Mouse (Mus musculus) left cerebral cortex, adult 9 months (tissue): ENCODE measurements around the gene Mrpl48.

Experiments used
- DNase-seq, 2 experiments: peaks; one replicate each; pipeline ENCODE4 v3.0.0; 2022; ENCODE audit warnings: low spot score in 2 of 2

Mrpl48 gene

DNA sequence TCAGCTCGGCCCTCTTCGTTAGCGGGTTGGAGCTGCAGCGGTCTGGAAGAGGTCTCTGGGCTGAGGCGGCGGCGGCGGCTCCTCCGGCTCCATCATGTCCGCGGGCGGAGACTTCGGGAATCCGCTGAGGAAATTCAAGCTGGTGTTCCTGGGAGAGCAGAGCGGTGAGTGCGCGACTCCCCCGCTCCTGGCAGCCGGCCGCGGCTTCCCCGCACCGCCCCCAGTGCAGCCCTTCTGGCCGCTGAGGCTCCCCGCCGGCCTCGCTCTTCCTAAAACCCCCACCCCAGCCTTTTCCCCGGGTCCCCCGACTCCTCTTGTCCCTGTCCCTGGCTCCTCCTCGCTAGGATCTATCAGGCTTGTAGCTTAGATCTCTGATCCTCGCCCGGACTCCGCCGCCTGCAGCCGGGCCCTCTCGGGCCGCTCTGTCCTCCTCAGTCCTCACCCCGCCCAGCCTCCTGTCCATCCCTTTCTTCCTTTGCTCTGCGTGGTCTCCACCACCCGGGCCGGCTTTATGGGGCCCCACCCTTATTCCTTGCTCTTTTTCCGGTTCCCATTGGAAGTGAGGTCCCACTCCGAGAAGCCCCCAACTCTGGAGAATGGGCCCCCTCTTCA lies at the start of gene Mrpl48:
Mrpl48 (minus strand) TSS at position 172 of the 612 bp plus-strand sequence.
- peak in 1 of 2 experiments; percentile 56 for DNase-seq

DNA sequence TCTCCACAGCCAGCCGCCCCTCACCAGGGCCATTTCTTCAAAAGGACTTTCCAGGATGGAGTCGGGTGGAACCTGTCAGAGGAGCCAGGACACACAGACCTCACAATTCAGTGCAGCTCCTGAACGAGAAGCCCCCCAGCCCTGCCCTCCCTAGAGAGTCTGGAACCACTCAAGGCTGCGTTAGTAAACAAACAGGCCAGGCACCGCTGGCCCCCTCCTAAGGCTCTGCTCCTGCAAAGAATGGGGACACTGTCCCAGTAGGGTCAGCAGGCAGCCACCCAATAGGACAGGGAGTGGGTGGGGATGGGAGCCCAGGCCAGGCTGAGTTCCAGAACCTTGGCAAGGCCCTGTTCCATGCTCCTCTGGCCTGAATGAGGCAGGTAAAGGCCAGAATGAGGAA lies 48.6 kb upstream of the Mrpl48 start:
- no peak for DNase-seq

GRCm38 (mm10) chr7:100654441-100654840 lies 46.3 kb upstream of the Mrpl48 start:
- no peak for DNase-seq

GRCm38 (mm10) chr7:100653480-100654266 lies 45.6 kb upstream of the Mrpl48 start:
- peak; percentile 60 to 67 for DNase-seq

DNA sequence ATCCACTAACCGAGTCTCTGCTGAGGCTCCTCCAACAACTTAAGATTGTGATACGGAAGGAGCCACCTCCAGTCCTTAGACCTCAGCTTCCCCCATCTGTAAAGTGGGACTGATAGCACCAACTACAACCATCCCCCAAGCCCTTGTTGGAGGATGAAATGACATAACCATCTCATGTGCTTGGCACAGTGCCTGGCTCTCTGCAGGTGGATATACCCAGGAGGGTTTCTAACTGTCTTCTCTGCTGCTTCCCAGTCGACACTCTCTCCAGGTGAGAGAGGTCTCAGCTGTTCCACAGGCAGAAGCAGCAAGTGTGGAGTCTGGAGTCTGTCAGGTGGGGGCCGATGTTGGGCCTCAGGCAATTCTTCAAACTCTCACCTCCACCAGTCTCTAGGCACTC lies 42.9 kb upstream of the Mrpl48 start:
- no peak for DNase-seq

DNA sequence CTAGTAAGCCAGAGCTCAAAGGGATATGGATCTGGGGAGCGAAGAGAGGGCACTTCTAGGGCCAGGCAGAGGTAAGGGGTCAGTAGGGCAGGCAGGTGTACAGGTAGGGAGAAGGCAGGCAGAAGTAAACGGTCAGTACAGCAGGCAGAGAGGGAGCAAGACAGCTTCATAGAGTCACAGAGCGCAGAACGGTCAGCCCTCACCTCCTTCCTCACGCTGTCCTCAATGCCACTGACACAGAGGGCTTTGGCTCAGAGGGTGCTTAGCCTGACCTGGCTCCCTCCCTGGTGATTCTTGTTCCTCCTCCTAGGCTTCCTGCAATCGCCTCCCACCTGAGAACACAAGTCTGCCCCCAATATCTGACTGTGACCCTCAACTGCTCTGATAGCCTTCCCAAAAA lies 42.3 kb upstream of the Mrpl48 start:
- DNase-seq = no peak

GRCm38 (mm10) chr7:100649826-100650225 lies 41.7 kb upstream of the Mrpl48 start:
- DNase-seq = no peak

- no peak for DNase-seq
Observed at GRCm38 (mm10) chr7:100649095-100649494, 41.0 kb upstream of the Mrpl48 start.

DNA sequence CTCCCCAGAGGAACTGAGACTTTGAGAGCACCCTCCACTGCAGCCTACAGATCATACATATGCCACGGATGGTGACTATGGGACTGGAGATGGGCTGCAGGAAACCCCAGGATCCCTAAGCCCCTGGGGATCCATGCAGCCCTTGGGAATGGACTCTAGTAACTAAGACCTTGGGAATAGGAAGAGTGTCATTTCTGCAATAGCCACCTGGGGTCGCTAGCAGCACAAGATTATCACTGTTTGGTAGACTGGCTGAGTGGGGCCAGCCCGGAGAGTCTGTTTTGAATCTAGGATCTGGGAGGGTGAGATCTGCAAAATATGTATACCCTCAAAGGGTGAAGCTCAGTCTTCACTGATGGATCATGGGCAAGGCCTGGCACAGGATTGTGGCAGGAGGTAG lies 37.0 kb upstream of the Mrpl48 start:
- DNase-seq = peak in 1 of 2 experiments; percentile 86

DNA sequence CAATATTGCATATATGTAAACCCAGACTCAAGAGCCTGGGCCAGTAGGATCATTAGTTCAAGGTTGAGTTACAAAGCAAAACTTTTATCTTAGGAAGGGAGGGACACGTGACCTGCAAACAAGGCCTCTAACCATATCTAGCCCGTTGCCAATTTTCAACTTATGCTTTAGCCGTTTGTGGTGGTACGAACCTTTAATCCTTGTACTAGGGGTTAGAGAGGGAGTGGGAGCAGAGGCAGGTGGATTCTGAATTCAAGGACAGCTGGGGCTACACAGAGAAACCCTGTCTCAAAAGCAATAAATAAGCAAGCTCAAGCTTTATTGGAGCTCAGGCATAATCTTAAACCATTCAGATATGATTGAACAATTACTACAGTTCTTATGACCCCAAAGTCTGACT lies 34.3 kb upstream of the Mrpl48 start:
- DNase-seq = no peak

DNA sequence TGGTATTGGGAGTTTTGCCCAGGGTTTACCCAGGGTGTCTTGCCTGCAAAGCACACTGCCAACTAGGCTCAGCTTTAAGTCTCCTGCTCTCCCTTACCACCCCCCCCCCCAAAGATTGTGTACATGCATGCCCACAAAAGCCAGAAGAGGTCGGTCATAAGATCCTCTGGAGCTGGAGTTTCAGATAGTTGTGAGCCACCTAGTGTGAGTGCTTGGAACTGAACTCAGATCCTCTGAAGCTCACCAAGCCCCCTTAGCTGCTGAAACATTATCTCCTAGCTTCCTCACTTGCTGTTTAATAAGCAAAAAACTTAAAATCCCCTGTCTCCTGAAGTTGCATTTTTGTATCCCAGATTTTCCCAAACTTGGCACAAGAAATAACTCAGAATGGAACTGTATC lies 29.6 kb upstream of the Mrpl48 start:
- no peak for DNase-seq

GRCm38 (mm10) chr7:100624538-100624937 lies 16.4 kb upstream of the Mrpl48 start:
- no peak for DNase-seq

- no peak for DNase-seq
Observed at GRCm38 (mm10) chr7:100622277-100622676, 14.2 kb upstream of the Mrpl48 start.

GRCm38 (mm10) chr7:100616121-100616857 lies 8.2 kb upstream of the Mrpl48 start:
- no peak for DNase-seq

DNA sequence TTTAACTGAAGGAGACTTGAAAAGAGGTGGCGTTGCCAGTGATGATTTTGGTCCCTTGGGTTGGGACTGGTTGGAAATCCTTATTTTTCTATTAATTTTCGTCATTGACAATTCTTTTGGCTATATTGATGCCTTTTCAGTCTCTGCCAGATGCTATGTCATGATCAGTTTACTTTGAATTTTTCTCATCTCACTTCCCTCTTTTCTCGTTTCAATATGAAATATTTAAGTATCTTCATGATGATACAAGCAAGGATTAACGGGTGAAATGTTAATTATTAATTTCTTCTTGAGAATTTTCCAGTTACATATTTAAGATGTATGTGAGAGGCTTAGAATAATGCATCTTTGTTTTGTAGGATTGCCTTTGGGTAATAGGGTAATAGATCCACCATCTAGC lies 809 bp upstream of the Mrpl48 start:
- DNase-seq = no peak

GRCm38 (mm10) chr7:100607214-100608129 lies 629 bp downstream of the Mrpl48 start, which contains the start of gene Rab6a:
Rab6a (plus strand) TSS chr7:100607410.
- peak; percentile 95 to 97 for DNase-seq

DNA sequence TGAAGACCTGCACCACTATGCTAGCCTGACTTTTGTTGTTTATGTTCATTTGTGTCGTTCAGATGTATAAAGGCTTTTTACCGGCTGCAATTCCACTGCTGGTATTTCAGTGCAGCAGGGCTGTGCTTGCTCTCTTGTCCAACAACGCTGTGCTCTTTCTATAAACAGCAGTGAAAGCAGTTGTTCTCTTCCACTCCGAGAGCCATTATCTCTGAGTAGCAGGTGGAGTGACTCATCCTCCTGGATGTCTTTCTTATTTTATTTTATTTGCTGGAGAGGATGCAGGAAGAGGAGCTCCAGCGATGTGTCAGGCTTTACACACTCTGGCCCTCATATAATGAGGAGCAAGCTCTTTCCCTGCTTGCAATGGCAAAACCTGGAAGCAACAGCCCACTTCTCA lies 7.9 kb downstream of the Mrpl48 start:
- peak; percentile 38 to 67 for DNase-seq

GRCm38 (mm10) chr7:100593349-100593748 lies 14.8 kb downstream of the Mrpl48 start:
- no peak for DNase-seq

DNA sequence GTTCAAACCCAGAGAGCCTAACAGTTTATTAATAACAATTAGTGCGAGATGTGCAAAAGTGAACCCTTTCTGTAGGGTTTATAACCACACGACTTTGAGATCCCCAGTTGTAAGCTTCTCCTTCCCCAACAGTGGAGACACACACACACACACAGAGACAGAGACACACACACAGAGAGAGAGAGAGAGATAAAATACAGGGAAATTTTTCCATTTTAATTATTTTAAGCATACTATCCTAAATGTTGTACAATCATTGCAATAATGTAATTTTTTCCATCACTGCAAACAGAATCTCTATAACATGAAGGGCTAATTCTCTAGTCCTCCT lies 16.6 kb downstream of the Mrpl48 start:
- no peak for DNase-seq

GRCm38 (mm10) chr7:100590845-100591521 lies 17.1 kb downstream of the Mrpl48 start:
- peak; percentile 55 to 79 for DNase-seq

DNA sequence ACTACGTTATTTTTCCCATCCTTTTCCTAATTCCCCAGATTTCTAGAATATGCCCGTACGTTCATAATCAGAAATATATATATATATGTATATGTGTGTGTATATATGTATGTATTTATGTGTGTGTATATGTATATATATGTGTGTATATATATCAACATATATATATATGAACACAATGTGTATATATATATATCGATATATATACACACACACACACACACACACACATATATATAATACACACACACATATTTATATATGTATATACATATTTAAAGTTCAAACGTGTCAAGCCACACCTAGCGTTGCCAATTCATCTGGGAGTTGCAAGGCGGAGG lies 17.6 kb downstream of the Mrpl48 start:
- no peak for DNase-seq
